Mouse (Mus musculus) left cerebral cortex, postnatal 10 days (tissue): ENCODE results near the gene Ptprn2. TPM values are rescaled to one million over a fixed set of nuclear protein-coding genes. Genes with fewer than 3 reads are reported as not detected.
A peak's percentile ranks its signal among the peaks of the same experiment; 100 is the strongest.

Experiments
- DNase-seq, 2 experiments: peaks; one replicate each; pipeline ENCODE4 v3.0.0; 2021 to 2022; ENCODE audit warnings: low spot score in 2 of 2, mixed read lengths in 1 of 2; ENCODE audit errors: extremely low spot score in 1 of 2
- intact Hi-C: fragments of 180-260 bp; cut with DNase I; formaldehyde crosslinking; loops from one replicate; pipeline ENCODE4 v1.15.1; 2025
- total RNA-seq, 2 experiments: library from RNA; stranded (reverse); gene quantifications; 2 replicates each; pipeline ENCODE4 v1.2.3; 2021

Ptprn2 gene
- total RNA-seq, 2 experiments from 2014 or later = 331 to 341 TPM

DNA sequence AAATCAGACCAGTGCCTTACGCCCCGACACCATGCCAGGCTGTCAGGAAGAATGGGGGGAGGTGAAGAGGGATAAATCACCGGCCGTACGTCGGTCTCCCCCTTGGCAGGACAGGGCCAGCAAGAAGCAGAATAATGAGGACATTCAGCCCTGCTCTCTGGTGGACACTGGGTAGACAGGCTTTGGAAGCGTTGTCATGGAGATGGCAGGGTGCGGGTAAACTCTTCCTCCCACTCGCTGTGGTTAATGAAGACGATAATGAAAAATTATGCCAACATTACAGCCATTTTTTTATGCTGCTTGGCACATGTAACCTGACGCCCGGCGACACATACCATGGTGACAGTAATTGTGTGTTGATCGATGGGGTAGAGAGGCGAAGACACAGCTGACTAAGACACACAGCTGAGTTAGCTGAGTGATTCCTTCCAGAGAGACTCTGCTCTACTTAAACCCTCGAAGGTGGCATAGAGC, 621.7 kb downstream of the Ptprn2 start:
- intact Hi-C loops = no loop called here
- peak; percentile 60 to 66 for DNase-seq

DNA sequence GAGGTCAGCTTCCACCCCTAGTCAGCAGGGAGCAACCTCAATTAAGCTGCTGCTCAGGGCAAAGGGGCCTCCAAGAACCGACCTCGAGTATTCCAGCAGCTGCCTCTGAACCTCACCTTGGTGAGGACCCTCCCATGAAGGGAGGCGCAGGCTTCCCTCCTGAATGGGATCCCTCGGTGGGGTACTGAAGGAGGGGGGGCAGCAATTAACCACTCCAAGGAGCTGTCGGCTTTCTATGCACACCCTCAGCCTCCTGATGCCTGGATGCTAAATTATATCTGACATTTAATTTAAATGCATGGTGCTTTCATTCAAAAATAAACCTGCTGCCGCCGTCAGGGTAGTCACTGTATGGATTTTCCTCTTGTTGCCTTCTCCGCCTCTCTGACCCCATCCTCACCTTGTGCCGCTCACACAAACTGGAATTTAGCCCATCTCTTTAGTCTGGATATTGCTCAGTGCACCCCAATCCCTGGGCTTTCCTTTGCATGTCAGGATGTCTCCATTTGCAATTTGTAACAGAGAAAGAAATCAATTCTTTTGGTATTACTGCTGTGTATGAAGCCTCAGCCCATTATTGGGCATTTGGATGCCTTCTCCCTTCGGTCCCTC, 629.8 kb downstream of the Ptprn2 start:
- no peak for DNase-seq
- intact Hi-C loops = no loop called here

DNA sequence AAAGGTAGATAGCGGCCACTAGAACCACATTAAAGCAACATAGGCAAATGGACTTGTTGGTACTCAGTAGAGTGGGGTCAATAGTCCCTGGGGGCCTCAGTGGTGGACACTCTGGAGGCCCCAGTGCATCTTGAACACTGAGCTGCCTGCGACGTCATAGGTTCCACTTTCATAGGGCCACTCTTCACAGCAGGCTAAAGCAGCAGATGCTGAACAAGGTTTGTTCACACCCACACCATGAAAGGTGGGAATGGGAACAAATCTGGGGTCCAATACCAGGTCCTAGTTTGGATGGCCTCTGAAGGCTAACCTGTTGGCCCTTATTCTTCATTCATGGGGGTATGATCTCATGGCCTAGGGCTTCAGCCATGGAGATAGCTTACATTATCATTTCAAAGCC, 641.6 kb downstream of the Ptprn2 start:
- DNase-seq = no peak
- intact Hi-C loops = no loop called here

DNA sequence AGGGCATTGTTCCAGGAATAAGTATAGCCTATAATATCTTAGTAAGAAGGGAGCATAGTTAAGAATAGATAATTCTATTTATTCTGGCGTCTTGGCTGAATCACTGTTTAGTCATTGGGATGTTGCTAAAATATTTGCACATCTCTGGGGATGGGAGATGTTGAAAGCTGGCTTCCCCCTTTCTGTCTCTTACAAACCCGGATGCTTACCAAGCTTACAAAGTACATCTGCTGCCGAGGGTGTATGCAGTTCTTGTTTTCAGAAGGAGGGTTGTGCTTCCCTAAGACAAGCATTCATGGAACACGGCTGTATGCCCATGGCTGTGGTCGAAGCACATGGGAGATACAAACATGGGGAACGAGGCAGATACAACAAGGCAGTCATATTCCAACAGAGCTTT, 642.0 kb downstream of the Ptprn2 start:
- intact Hi-C loops = no loop called here

DNA sequence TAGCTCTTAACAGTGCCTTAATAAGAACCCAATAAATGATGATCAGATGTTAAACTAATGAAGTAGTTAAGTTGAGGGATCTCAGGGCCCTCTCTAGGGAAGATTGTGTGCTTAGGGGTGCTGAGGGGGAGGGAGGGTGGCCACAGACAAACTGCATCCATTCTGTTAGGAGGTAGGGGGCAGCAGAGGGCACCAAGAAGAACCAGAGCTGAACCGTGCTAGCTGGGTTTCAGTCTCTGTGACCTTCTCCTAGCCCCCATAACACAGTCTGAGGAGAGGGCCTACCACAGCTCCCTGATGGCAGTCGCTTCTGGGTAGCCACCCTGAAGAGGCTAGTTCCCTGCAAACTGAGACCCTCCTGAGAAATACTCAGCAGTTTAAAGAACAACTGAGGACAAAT, 646.6 kb downstream of the Ptprn2 start:
- intact Hi-C loops = no loop called here

More for the DNA sequence above, 642.0 kb downstream of the Ptprn2 start:
- DNase-seq = no peak

DNA sequence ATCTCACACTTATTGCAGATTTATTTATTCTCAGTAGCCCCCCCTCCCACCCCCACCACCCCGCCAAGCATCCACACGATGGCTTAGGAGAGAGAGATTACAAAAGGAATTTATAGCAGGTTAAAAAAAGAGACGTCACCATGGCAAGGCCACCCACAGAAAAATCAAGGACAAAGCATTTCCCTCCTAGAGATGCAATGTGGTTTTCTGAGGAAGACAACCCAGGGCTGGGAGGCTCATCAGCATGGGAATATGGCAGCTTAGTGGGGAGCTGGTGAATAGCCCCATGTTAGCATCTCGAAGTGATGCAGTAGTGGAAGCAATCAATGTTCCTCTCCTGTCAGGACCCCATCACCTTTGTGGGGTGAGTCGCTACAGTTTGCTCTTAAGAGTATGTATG, 649.7 kb downstream of the Ptprn2 start:
- intact Hi-C loops = no loop called here
- DNase-seq = no peak

More for the DNA sequence above, 646.6 kb downstream of the Ptprn2 start:
- no peak for DNase-seq

DNA sequence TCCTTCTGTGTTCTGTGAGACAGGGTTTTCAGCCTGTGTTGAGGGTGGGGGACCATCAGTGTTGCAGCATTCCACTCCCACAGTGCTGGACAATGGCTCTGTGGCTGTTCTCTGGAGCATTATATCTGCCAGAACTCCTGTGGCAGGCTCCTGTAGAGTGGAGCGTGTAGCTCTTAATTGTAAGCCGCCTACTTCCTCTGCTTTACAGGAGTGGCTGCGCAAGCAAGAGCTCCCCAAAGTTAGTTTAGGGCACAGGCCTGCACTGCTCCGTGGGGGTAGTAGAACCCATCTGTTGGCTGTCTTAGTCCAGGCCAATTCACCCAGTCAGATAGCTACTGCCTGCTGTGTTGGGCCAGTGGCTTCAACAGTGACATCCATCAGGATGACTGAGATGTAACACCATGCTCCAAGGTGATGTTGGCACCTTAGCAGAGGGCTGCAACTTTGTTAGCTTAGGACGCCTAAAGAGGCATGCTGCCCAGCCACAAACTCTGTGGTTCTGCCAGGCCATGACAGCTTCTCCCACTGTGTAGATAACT, 651.0 kb downstream of the Ptprn2 start:
- DNase-seq = no peak
- intact Hi-C loops = no loop called here

DNA sequence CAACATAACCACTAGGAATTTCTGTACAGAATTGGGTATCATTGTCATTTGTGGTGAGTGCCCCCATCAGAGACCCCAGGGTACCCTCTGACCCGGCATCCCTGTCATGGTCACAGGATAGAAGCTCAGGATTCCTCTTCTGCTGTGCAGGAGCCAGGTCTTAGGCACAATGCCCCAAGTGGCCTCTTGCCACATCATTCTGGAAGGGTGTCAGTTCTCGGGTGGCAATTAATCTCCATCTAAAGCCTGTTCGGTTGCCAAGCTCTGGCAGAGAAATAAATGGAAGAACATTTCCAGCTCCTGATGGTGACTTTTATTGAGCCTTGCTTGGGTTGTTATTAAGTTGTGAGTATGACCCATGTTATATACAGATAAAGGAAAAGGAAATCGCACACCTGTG, 655.4 kb downstream of the Ptprn2 start:
- DNase-seq = no peak
- intact Hi-C loops = no loop called here

DNA sequence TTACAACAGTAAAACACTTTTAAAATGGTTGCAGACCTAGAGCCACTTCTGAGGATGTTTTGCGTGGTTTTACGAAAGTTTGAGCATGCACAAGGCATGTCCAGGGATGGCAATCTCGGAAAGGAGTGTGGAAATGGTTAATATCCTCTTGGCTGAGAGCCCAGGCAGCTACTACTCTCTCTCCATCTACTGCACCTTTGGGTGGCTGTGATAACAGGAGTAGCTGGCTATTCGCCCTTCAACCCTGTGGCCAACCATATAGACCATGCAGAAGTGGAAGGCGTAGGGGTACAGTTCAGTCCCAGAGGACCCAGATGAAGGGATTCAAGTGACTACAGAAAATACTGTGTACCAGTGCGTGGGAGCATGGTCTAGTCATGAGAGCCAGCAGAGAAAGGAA, 655.9 kb downstream of the Ptprn2 start:
- intact Hi-C loops = no loop called here
- no peak for DNase-seq

DNA sequence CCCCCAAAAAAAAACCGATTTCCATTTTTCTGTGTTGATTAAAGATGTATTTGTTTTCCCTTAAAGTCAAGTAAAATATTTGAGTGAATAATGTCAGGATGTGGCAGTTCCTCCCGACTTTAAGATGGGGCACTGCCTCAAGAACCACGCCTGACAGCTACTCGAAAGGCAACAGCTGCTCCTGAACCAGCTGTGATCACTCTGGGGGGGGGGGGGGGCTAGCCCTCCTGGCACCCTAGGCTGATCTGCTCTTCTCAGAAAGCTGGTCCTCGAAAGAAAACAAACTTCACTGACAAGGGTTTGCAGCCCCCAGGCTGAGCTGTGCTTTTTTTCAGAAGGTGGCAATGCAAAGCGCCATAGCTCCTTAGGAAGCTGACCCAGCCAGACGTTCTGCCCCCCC, 663.7 kb downstream of the Ptprn2 start:
- intact Hi-C loops = no loop called here
- no peak for DNase-seq

DNA sequence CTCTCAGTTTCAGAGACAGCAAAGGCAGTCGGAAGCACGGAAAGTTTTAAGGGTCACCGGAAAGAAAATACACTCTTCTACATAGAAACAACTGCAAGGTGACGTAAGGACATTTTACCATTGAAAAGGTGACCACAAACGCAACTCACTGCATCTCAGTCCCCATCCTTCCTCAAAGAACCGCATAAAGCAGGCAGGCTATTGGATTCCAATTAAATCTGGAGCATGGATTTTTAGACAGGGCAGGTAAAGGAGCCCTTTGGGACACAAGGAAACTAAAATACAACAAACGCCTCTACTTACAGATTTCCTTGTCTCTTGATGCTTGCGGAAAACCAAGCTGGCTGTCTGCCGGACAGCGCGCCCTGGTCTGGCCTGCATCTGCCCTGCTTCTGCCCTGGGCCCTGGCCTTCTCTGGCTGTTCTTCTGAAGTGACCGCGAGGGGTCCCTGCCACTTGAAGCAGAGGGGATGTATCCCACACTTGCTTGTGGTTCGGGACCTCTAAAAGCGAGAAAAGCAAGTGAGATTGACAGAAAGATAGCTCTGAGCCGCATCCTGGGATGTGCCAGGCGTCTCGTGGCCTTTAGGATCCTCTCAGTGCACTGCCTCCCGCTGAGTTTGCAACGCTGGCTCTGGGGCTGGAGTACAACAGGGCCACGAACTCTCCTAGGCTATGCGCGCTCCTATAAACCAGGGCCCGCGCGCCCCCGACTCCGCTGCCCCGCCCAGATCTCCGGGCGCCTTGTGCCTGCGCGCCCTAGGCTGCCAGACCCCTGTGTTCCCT, 665.3 kb downstream of the Ptprn2 start:
- intact Hi-C loops = loop anchor here (10.0 kb wide), 1 partner anchor 174 kb away; no protein-coding TSS in a partner anchor
- DNase-seq = no peak

DNA sequence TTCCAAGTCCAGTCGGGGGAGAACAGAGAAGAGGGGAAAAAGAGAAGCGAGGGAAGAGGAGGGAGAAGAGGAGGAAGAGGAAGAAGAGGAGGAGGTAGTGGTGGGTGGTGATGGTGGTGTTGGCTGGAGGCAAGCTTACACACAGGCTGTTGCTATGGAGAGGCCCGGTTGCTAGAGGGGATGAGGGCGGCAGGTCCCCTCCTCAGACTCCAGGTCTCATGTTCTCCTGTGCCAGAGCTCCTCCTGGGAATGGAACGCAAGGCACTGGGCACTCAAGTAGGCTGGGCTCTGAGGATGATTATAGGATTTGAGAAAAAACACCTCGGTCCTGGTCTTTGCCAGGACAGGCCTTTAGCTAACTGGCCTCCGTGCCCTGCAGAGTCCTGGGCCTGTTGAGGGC, 666.1 kb downstream of the Ptprn2 start:
- no peak for DNase-seq
- intact Hi-C loops = loop anchor here (10.0 kb wide), 1 partner anchor 173 kb away; no protein-coding TSS in a partner anchor

DNA sequence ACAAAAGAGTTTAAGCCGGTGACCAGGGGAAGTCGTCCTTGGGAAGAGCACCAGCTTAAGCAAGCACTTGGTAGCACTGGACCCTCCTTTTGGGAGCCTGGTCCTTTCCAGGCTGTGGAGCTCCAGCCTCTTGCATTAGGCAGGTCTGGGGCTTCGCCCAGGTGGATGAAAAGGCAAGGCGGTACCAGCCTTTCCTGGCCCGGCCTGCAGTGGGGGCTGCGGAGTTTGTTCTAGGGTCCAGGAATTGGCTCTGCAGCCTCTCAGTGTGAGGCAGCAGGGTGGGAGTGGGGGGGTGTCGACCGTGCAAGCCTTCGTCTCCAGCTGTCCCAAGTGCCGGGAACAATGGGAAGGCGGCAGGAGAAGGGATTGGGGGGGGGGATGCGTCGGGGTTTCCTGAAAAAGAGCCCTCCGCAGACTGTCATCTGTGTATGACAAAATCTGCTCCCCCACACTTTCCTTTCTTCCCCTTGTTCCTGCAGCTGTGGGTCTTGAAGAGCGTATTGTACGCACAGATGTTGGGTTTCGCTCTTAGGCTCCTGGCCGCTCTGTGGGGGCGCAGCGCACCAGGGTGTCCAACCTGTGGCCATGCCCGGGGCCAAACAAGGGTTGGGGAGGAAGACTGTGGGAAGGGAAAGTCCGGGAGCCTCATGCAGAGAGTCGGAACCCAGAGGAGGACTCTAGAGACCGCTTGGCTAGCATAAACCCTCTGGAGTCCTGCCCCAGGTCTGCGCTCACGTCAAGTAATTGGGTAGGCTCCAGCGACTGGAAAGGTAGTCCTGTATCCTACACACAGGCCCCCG, 667.0 kb downstream of the Ptprn2 start:
- intact Hi-C loops = loop anchor here (10.0 kb wide), 1 partner anchor 172 kb away; no protein-coding TSS in a partner anchor

DNA sequence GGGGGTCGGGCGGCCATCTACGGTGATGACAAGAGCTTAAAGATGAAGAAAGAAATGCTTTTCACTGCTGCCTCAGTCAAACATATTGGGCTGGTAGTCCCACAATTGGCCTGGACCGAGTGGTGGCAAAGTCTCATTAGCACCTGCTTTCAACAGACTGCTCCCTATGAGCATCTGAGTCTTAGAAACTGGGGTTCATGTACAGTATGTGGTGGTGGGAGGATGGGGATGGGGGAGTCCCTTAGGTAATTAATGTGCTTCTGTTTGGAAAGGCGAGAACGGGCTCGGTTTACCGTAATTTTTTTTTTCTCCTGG, 667.6 kb downstream of the Ptprn2 start:
- no peak for DNase-seq
- intact Hi-C loops = loop anchor here (10.0 kb wide), 1 partner anchor 172 kb away; no protein-coding TSS in a partner anchor

More for the DNA sequence above, 667.0 kb downstream of the Ptprn2 start:
- no peak for DNase-seq

DNA sequence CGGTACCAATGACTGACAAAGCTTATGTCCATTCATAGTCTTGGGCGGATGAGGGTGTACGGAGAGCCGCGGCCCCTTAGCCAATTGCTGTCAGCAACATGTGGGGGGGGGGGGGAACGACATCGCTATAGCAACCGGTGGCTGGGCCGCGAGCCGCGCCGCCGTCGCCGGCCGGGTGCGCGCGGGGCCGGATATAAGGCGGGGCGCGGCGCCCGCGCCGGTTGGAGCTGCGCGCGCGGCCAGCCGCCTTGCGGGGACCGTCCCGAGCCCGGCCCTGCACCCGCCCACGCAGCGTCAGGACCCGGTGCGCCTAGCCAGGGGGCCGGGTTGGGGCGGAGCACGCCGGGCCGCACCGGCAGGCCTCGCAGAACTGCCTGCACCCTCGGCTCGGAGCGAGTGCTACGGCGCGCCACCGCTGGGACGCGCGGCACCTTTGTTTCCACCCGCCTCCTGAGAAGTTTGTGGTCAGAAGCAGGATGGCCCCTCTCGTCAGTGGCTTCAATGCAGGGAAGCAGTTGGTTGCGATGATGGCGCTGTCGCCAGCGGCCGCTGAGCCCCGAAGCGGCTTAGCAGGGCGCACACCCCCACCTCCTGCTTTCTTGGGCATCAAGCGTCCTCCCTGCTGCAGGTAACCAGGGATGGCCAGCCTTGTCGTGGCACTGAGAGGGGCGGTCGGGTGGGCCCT, 668.3 kb downstream of the Ptprn2 start:
- intact Hi-C loops = loop anchor here (10.0 kb wide), 1 partner anchor 171 kb away; no protein-coding TSS in a partner anchor

DNA sequence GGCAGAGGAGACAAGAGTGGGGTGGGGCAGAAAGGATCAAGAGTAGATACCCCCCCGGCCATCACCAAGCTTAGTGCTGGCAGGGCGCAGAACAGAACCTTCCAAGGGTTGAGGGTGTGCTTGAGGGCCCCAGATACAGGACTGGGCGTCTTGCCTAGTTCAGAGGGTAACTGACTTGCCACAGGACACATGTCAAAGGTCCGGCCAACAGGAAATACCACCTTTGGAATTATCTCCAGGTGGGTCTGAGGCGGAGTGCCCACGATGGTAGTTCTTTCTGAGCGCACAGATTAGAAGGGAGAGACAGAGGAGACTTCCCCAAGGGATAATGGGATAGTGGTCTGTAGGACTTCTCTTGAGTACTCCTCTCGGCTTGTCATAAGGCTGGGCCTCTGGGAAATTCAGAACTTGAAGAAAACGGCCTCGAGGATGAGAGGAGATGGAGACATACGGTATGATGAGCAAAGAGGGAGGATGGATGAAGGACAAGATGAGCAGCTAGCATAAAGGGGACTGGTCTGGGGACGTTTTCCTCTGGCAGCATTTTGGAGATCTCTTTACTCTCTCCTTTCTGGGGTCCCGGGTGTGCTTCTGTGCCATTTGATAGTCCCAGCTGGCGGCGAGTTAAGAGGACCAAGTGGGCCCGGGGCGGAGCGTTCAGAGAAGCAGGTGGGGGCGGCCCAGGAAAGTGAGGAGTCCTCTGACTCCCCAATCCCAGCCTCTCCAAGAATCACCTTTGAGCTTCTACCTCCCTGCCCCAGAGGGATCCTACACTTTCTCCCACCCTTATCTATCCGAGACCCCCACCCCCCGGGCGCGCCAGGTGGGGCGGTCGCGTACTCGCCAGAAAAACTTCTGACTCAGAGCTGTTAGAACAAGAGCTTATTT, 669.1 kb downstream of the Ptprn2 start:
- intact Hi-C loops = loop anchor here (10.0 kb wide), 1 partner anchor 170 kb away; no protein-coding TSS in a partner anchor
- DNase-seq = peak in 1 of 2 experiments; percentile 38

More for the DNA sequence above, 668.3 kb downstream of the Ptprn2 start:
- DNase-seq = peak in 1 of 2 experiments; percentile 81
